ENCODE assay signal across 8 mouse cellular contexts in genomic region chr8:11486142-11486541, GRCm38 (mm10). TPM values are rescaled to one million over a fixed set of nuclear protein-coding genes. Genes with fewer than 3 reads are reported as not detected.
DNase-seq lines count a peak whose midpoint lies in the region; ATAC-seq and TF ChIP-seq lines count a peak whose summit lies in the region.

No protein-coding gene starts in this region.

- H3K27me3 ChIP-seq in ES-Bruce4 (ENCODE audit: control insufficient read depth, insufficient read depth, low read length, poor library complexity, severe bottlenecking), result no peaks in the 10 kb centered on the region
- no peaks in the 10 kb centered on the region for H3K27me3 ChIP-seq in kidney, embryonic 14.5 days (ENCODE audit: control insufficient read depth, insufficient read depth, low read length)
- H3K27me3 ChIP-seq in liver, embryonic 13.5 days, result peaks cover 42% of the 10 kb centered on the region

- WGBS in kidney, embryonic 14.5 days, result 26% methylated on average over 7 of the region's 7 CpGs
- 10% methylated on average over 7 of the region's 7 CpGs for WGBS in liver, embryonic 13.5 days (ENCODE audit: insufficient replicate concordance)

- H3K4me1 ChIP-seq in ES-Bruce4 (ENCODE audit: control insufficient read depth, insufficient read depth, low read length), result no peaks in the 10 kb centered on the region
- H3K4me1 ChIP-seq in kidney, embryonic 14.5 days (ENCODE audit: control insufficient read depth, insufficient read depth, low read length), result no peaks in the 10 kb centered on the region
- H3K4me1 ChIP-seq in liver, embryonic 13.5 days (replicated peaks), result 0 out of 2 replicates have a peak, but pooled peaks cover 9% of the 10 kb centered on the region

- no peak overlapping the region for H3K4me2 ChIP-seq in kidney, embryonic 14.5 days (replicated peaks; ENCODE audit: low read depth, low read length)
- no peak overlapping the region for H3K4me2 ChIP-seq in liver, embryonic 13.5 days

- peak; percentile 39 for DNase-seq in 3134 (ENCODE audit: extremely low read depth, insufficient read length, low spot score)
- peak; percentile 59 to 76 for DNase-seq in cerebellum, adult 18-20 months
- DNase-seq in frontal cortex, postnatal 25 days (ENCODE audit: low spot score in 2 of 2), result peak; percentile 41 to 60
- peak; percentile 25 for DNase-seq in liver, embryonic 13.5 days
- peak; percentile 25 for DNase-seq in ovary, adult 18-20 months (ENCODE audit: low spot score)
- DNase-seq in urinary bladder, postnatal 14 days (ENCODE audit: low spot score), result peak; percentile 80

- TF ChIP-seq POLR2A in ES-Bruce4 (IDR thresholded peaks at IDR 0.05; ENCODE audit: insufficient read depth, low read length), result no peak

- H3K4me3 ChIP-seq in ES-Bruce4 (ENCODE audit: low read depth, low read length), result no peak overlapping the region
- no peak overlapping the region for H3K4me3 ChIP-seq in kidney, embryonic 14.5 days (ENCODE audit: low read length)
- H3K4me3 ChIP-seq in liver, embryonic 13.5 days (replicated peaks), result no peak overlapping the region

- no peak overlapping the region for H3K27ac ChIP-seq in ES-Bruce4 (ENCODE audit: insufficient read depth, low read length)
- H3K27ac ChIP-seq in kidney, embryonic 14.5 days (ENCODE audit: low read depth, low read length), result no peak overlapping the region
- H3K27ac ChIP-seq in liver, embryonic 13.5 days, result no peak overlapping the region

- TF ChIP-seq CTCF in ES-Bruce4 (IDR thresholded peaks at IDR 0.05; ENCODE audit: low read depth, low read length), result peak; percentile 86

- no peaks in the 10 kb centered on the region for H3K36me3 ChIP-seq in ES-Bruce4 (ENCODE audit: control insufficient read depth, insufficient read depth, low read length, poor library complexity, severe bottlenecking)
- H3K36me3 ChIP-seq in kidney, embryonic 14.5 days (ENCODE audit: control insufficient read depth, insufficient read depth, low read length), result no peaks in the 10 kb centered on the region
- H3K36me3 ChIP-seq in liver, embryonic 13.5 days, result no peaks in the 10 kb centered on the region

- no peaks in the 10 kb centered on the region for H3K9me3 ChIP-seq in ES-Bruce4 (replicated peaks; ENCODE audit: control insufficient read depth, insufficient read depth, low read length, poor library complexity, severe bottlenecking)
- H3K9me3 ChIP-seq in kidney, embryonic 14.5 days (ENCODE audit: control insufficient read depth, low read length), result no peaks in the 10 kb centered on the region
- H3K9me3 ChIP-seq in liver, embryonic 13.5 days (replicated peaks), result no peaks in the 10 kb centered on the region

- H3K9ac ChIP-seq in ES-Bruce4 (ENCODE audit: low read depth, poor library complexity, severe bottlenecking), result no peak overlapping the region
- H3K9ac ChIP-seq in kidney, embryonic 14.5 days (ENCODE audit: low read depth, low read length), result no peak overlapping the region
- H3K9ac ChIP-seq in liver, embryonic 13.5 days, result no peak overlapping the region

- peak; percentile 41; the same call in 1 of the 2 replicates for ATAC-seq in kidney, embryonic 14.5 days (ENCODE audit: low FRiP score, low TSS enrichment)
- ATAC-seq in liver, embryonic 13.5 days (ENCODE audit: low read depth), result no peak

- no peak for TF ChIP-seq EP300 in ES-Bruce4 (IDR thresholded peaks at IDR 0.05; ENCODE audit: insufficient read depth, low read depth, low read length)

RNA-seq across cellular contexts. Expression of gene Rab20, which starts 7.6 kb away (rescaled TPM):
- polyA plus RNA-seq in ES-Bruce4 (2011; ENCODE audit: insufficient read depth, insufficient read length, low read depth, missing spikeins), result 1.4 and 1.6 TPM in 2 replicates
- polyA plus RNA-seq in kidney, embryonic 14.5 days (2014; fragmentation: Nextera tagmentation; extraction: Ambion mirVana), result 19.5 TPM in 2 replicates
- 3.1 and 3.5 TPM in 2 replicates for polyA plus RNA-seq in liver, embryonic 13.5 days (2015; fragmentation: Nextera tagmentation; extraction: Ambion mirVana)

RNA-seq across cellular contexts. Expression of gene Naxd, which starts 11.2 kb away (rescaled TPM):
- polyA plus RNA-seq in ES-Bruce4 (2011; ENCODE audit: insufficient read depth, insufficient read length, low read depth, missing spikeins), result 34.7 and 35.5 TPM in 2 replicates
- polyA plus RNA-seq in kidney, embryonic 14.5 days (2014; fragmentation: Nextera tagmentation; extraction: Ambion mirVana), result 116 TPM in 2 replicates
- polyA plus RNA-seq in liver, embryonic 13.5 days (2015; fragmentation: Nextera tagmentation; extraction: Ambion mirVana), result 39.6 and 40.4 TPM in 2 replicates

Comparison
In these comparisons a context has a peak if more than half of its experiments do, and no peak if none do; other contexts are left out.
1. DNase-seq: peak in every context shown above with its lines; median percentile 80 in urinary bladder, postnatal 14 days; 68 in cerebellum, adult 18-20 months; 50 in frontal cortex, postnatal 25 days; 39 in 3134; 25 in liver, embryonic 13.5 days; 25 in ovary, adult 18-20 months.